8 mouse cellular contexts compared by ENCODE assay signal in the genomic region with DNA sequence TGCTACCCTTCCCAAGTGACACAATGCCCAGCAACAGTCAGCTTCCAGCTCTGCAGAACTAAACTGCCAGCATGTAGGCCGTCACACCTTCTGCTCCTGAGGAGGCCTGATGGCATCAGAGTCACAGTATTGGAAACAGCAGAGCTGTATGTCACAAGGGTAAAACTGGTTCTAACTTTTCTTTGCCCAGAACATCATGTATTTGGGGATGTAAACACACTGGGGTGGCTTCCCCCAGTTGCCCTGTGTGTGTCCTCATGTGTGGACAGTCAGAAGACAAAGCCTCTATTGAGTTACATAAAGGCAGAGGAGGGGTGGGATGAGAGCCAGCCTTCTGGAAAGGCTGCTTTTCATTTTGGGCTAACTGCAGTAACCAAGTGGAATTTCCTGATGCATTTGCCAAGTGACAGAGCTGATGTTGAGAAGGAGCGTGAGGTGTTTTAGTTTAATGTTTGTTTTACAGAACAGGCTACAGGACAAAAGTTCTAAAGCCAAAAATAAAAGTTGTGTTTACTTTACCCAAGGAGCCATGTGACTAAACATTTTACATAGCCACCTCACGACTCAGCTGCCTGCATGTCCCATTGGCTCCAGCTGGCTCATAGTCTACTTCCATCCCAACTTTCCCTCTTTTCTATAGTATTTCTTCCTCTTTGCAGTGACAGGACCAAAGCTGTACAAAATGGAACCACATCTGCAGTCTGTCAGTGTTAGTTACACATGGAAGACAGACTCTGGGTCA.
A peak's percentile ranks its signal among the peaks of the same experiment; 100 is the strongest.
DNase-seq lines count a peak whose midpoint lies in the region; ATAC-seq lines count a peak whose summit lies in the region.

No protein-coding gene starts in this region.

- no peak overlapping the region for H3K27ac ChIP-seq in kidney, embryonic 14.5 days (ENCODE audit: low read depth, low read length)

- peak; percentile 44 for DNase-seq in kidney, adult 11 months
- DNase-seq in adipocyte (ENCODE audit: low spot score) = peak; percentile 76
- DNase-seq in heart, adult 9 months (ENCODE audit: low spot score in 2 of 2) = peak; percentile 63 to 74
- DNase-seq in kidney, postnatal 14 days = peak; percentile 66
- DNase-seq in skeletal muscle tissue, adult 2 months (ENCODE audit: low read depth, low spot score) = peak; percentile 60
- no peak for DNase-seq in thymus, postnatal 0 days (ENCODE audit: low spot score)
- no peak for DNase-seq in c-Kit-positive CD71-positive TER-119-positive erythroid progenitor cells, embryonic 14.5 days (ENCODE audit: low spot score)

- ATAC-seq in kidney, embryonic 14.5 days (ENCODE audit: low FRiP score, low TSS enrichment) = no peak

- 73% methylated on average over 3 of the region's 3 CpGs for WGBS in kidney, embryonic 14.5 days

- H3K4me1 ChIP-seq in kidney, embryonic 14.5 days (ENCODE audit: control insufficient read depth, insufficient read depth, low read length) = 0 out of 2 replicates have a peak, but pooled peaks cover 3% of the 10 kb centered on the region

- H3K9me3 ChIP-seq in kidney, embryonic 14.5 days (ENCODE audit: control insufficient read depth, low read length) = no peaks in the 10 kb centered on the region

- peaks cover 12% of the 10 kb centered on the region for H3K36me3 ChIP-seq in kidney, embryonic 14.5 days (ENCODE audit: control insufficient read depth, insufficient read depth, low read length)

- H3K9ac ChIP-seq in kidney, embryonic 14.5 days (ENCODE audit: low read depth, low read length) = no peak overlapping the region

- no peaks in the 10 kb centered on the region for H3K27me3 ChIP-seq in kidney, embryonic 14.5 days (ENCODE audit: control insufficient read depth, insufficient read depth, low read length)

- H3K4me2 ChIP-seq in kidney, embryonic 14.5 days (replicated peaks; ENCODE audit: low read depth, low read length) = no peak overlapping the region

- H3K4me3 ChIP-seq in kidney, embryonic 14.5 days (ENCODE audit: low read length) = no peak overlapping the region

Comparison
In these comparisons a context has a peak if more than half of its experiments do, and no peak if none do; other contexts are left out.
1. DNase-seq: peak in kidney, adult 11 months (single experiment), adipocyte (single experiment), heart, adult 9 months (2 of 2), kidney, postnatal 14 days (single experiment) and skeletal muscle tissue, adult 2 months (single experiment); none in thymus, postnatal 0 days (single experiment) and c-Kit-positive CD71-positive TER-119-positive erythroid progenitor cells, embryonic 14.5 days (single experiment).